Mouse (Mus musculus): ENCODE results near the gene Lrrc9. TPM values are rescaled to one million over a fixed set of nuclear protein-coding genes. Genes with fewer than 3 reads are reported as not detected.

The Lrrc9 gene
- polyA plus RNA-seq (2012; ENCODE audit: insufficient read depth, insufficient read length, low replicate concordance, missing spikeins), result not detected in 2 replicates

GRCm38 (mm10) chr12:72441839-72442576 lies at the start of gene Lrrc9:
TSS of gene Lrrc9 (plus strand) at chr12:72441866.
- Histone ChIP-seq H3K27ac (ENCODE audit: insufficient read depth, low read depth, low read length) (no peak within 1 kb of the TSS), H3K4me3 (ENCODE audit: insufficient read depth, low read depth, low read length) (peak within 1 kb of the TSS; percentile 47), H3K4me1 (ENCODE audit: control insufficient read depth, insufficient read depth, low read length) (peaks cover 8% of the 10 kb centered on the region)
- TF ChIP-seq POLR2A (IDR thresholded peaks at IDR 0.05; ENCODE audit: insufficient read depth, low read depth, low read length), result 0 out of 2 replicates have a peak, but pooled peaks have one; percentile 27
- no peak for TF ChIP-seq CTCF (IDR thresholded peaks at IDR 0.05; ENCODE audit: insufficient read depth, low read depth, low read length)
- 3% methylated on average over 31 of the region's 31 CpGs for WGBS

- H3K4me3 ChIP-seq (ENCODE audit: insufficient read depth, low read depth, low read length), result no peak overlapping the region
- peaks cover 15% of the 10 kb centered on the region for H3K4me1 ChIP-seq (ENCODE audit: control insufficient read depth, insufficient read depth, low read length)
- no peak for TF ChIP-seq POLR2A (IDR thresholded peaks at IDR 0.05; ENCODE audit: insufficient read depth, low read depth, low read length)
- TF ChIP-seq CTCF (IDR thresholded peaks at IDR 0.05; ENCODE audit: insufficient read depth, low read depth, low read length), result no peak
- 54% methylated on average over 13 of the region's 13 CpGs for WGBS
- H3K27ac ChIP-seq (ENCODE audit: insufficient read depth, low read depth, low read length), result no peak overlapping the region
Measured at GRCm38 (mm10) chr12:72393046-72393805, 48.4 kb upstream of the Lrrc9 start.

GRCm38 (mm10) chr12:72405031-72405430 lies 36.6 kb upstream of the Lrrc9 start:
- TF ChIP-seq POLR2A (IDR thresholded peaks at IDR 0.05; ENCODE audit: insufficient read depth, low read depth, low read length) (no peak), CTCF (IDR thresholded peaks at IDR 0.05; ENCODE audit: insufficient read depth, low read depth, low read length) (no peak)

GRCm38 (mm10) chr12:72407146-72407545 lies 34.5 kb upstream of the Lrrc9 start:
- peak overlapping the region; percentile 80 for H3K4me3 ChIP-seq (ENCODE audit: insufficient read depth, low read depth, low read length)
- WGBS, result 8% methylated on average over 11 of the region's 11 CpGs
- peaks cover 5% of the 10 kb centered on the region; the same call in 1 of the 2 replicates for H3K4me1 ChIP-seq (ENCODE audit: control insufficient read depth, insufficient read depth, low read length)
- no peak overlapping the region for H3K27ac ChIP-seq (ENCODE audit: insufficient read depth, low read depth, low read length)
- TF ChIP-seq CTCF (IDR thresholded peaks at IDR 0.05; ENCODE audit: insufficient read depth, low read depth, low read length) (no peak), POLR2A (IDR thresholded peaks at IDR 0.05; ENCODE audit: insufficient read depth, low read depth, low read length) (no peak)

More at GRCm38 (mm10) chr12:72405031-72405430, 36.6 kb upstream of the Lrrc9 start:
- peaks cover 5% of the 10 kb centered on the region; the same call in 1 of the 2 replicates for H3K4me1 ChIP-seq (ENCODE audit: control insufficient read depth, insufficient read depth, low read length)
- H3K27ac ChIP-seq (ENCODE audit: insufficient read depth, low read depth, low read length), result no peak overlapping the region
- 48% methylated on average over 4 of the region's 5 CpGs for WGBS
- H3K4me3 ChIP-seq (ENCODE audit: insufficient read depth, low read depth, low read length), result no peak overlapping the region

GRCm38 (mm10) chr12:72407721-72408110 lies 34.0 kb upstream of the Lrrc9 start:
- peaks cover 5% of the 10 kb centered on the region; the same call in 1 of the 2 replicates for H3K4me1 ChIP-seq (ENCODE audit: control insufficient read depth, insufficient read depth, low read length)
- WGBS, result under 1% methylated on average over 17 of the region's 17 CpGs

GRCm38 (mm10) chr12:72408111-72408891 lies 33.4 kb upstream of the Lrrc9 start:
- H3K4me3 ChIP-seq (ENCODE audit: insufficient read depth, low read depth, low read length), result peak overlapping the region; percentile 80
- H3K27ac ChIP-seq (ENCODE audit: insufficient read depth, low read depth, low read length), result peak overlapping the region; percentile 38
- H3K4me1 ChIP-seq (ENCODE audit: control insufficient read depth, insufficient read depth, low read length), result peaks cover 5% of the 10 kb centered on the region; the same call in 1 of the 2 replicates
- 0 out of 2 replicates have a peak, but pooled peaks have one; percentile 23 for TF ChIP-seq POLR2A (IDR thresholded peaks at IDR 0.05; ENCODE audit: insufficient read depth, low read depth, low read length)
- no peak for TF ChIP-seq CTCF (IDR thresholded peaks at IDR 0.05; ENCODE audit: insufficient read depth, low read depth, low read length)
- WGBS, result under 1% methylated on average over 63 of the region's 63 CpGs

More at GRCm38 (mm10) chr12:72407721-72408110, 34.0 kb upstream of the Lrrc9 start:
- Histone ChIP-seq H3K4me3 (ENCODE audit: insufficient read depth, low read depth, low read length) (peak overlapping the region; percentile 80), H3K27ac (ENCODE audit: insufficient read depth, low read depth, low read length) (no peak overlapping the region)
- TF ChIP-seq POLR2A (IDR thresholded peaks at IDR 0.05; ENCODE audit: insufficient read depth, low read depth, low read length), result no peak
- no peak for TF ChIP-seq CTCF (IDR thresholded peaks at IDR 0.05; ENCODE audit: insufficient read depth, low read depth, low read length)

- WGBS, result 43% methylated on average over 6 of the region's 6 CpGs
- H3K4me1 ChIP-seq (ENCODE audit: control insufficient read depth, insufficient read depth, low read length), result peaks cover 5% of the 10 kb centered on the region; the same call in 1 of the 2 replicates
- peak within 1 kb of the TSS; percentile 80 for H3K4me3 ChIP-seq (ENCODE audit: insufficient read depth, low read depth, low read length)
- TF ChIP-seq CTCF (IDR thresholded peaks at IDR 0.05; ENCODE audit: insufficient read depth, low read depth, low read length) (no peak), POLR2A (IDR thresholded peaks at IDR 0.05; ENCODE audit: insufficient read depth, low read depth, low read length) (no peak)
- H3K27ac ChIP-seq (ENCODE audit: insufficient read depth, low read depth, low read length), result peak within 1 kb of the TSS; percentile 38
Measured at GRCm38 (mm10) chr12:72408954-72409353, 32.7 kb upstream of the Lrrc9 start, which contains the start of gene Rtn1. TSS of gene Rtn1 (minus strand) at chr12:72409054.

GRCm38 (mm10) chr12:72417762-72418161 lies 23.9 kb upstream of the Lrrc9 start:
- Histone ChIP-seq H3K4me1 (ENCODE audit: control insufficient read depth, insufficient read depth, low read length) (no peaks in the 10 kb centered on the region), H3K4me3 (ENCODE audit: insufficient read depth, low read depth, low read length) (no peak overlapping the region), H3K27ac (ENCODE audit: insufficient read depth, low read depth, low read length) (no peak overlapping the region)
- whole genome bisulfite sequencing, result 35% methylated on average over 3 of the region's 3 CpGs
- TF ChIP-seq CTCF (IDR thresholded peaks at IDR 0.05; ENCODE audit: insufficient read depth, low read depth, low read length) (no peak), POLR2A (IDR thresholded peaks at IDR 0.05; ENCODE audit: insufficient read depth, low read depth, low read length) (no peak)
